Mouse (Mus musculus): Measurements from ENCODE around the gene Chrna4. TPM values are rescaled to one million over a fixed set of nuclear protein-coding genes. Genes with fewer than 3 reads are reported as not detected.
A peak's percentile ranks its signal among the peaks of the same experiment; 100 is the strongest.

Gene Chrna4
- polyA plus RNA-seq, 1 experiment from 2014 or later, result 1.2 TPM

- no peak overlapping the region for H3K9ac ChIP-seq (ENCODE audit: low read depth, low read length)
- H3K27me3 ChIP-seq (replicated peaks; ENCODE audit: control insufficient read depth, insufficient read depth, low read length), result no peaks in the 10 kb centered on the region
- WGBS, result 70% methylated on average over 7 of the region's 7 CpGs
- H3K4me1 ChIP-seq (replicated peaks; ENCODE audit: control insufficient read depth, insufficient read depth, low read length), result no peaks in the 10 kb centered on the region
- H3K36me3 ChIP-seq (ENCODE audit: control insufficient read depth, insufficient read depth, low read length), result no peaks in the 10 kb centered on the region
- no peaks in the 10 kb centered on the region for H3K9me3 ChIP-seq (ENCODE audit: control insufficient read depth, low read length)
- H3K4me3 ChIP-seq (ENCODE audit: low read depth, low read length), result no peak overlapping the region
- DNase-seq (ENCODE audit: low spot score), result no peak
- no peak overlapping the region for H3K27ac ChIP-seq (ENCODE audit: low read depth, low read length)
- H3K4me2 ChIP-seq, result no peak overlapping the region
- no peak for ATAC-seq (replicated peaks; ENCODE audit: low FRiP score)
These were observed 5.1 kb upstream of the Chrna4 start for GRCm38 (mm10) chr2:181048252-181048945.

DNA sequence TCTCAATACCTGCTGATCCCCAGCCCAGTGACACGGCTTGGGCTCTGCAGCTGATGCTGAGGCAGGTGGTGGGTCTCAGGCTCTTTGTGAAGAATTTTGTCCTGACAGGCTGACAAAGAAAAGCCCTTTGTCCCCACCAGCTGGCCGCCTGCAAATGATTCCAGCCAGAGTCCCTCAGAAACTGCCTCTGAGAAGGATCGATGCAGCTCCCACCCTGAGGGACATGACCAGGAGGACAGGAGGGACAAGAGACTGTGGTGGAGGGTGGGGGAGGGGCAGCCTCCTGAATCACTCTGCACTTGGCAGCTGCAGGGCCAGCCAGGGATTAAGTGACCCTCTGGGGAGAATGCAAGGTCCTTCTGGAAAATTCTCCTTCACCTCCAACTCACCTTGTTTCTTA is 655 bp upstream of the Chrna4 start:
- Histone ChIP-seq H3K4me1 (replicated peaks; ENCODE audit: control insufficient read depth, insufficient read depth, low read length) (no peaks in the 10 kb centered on the region), H3K27ac (ENCODE audit: low read depth, low read length) (no peak overlapping the region), H3K27me3 (replicated peaks; ENCODE audit: control insufficient read depth, insufficient read depth, low read length) (peaks cover 31% of the 10 kb centered on the region), H3K36me3 (ENCODE audit: control insufficient read depth, insufficient read depth, low read length) (no peaks in the 10 kb centered on the region), H3K9me3 (ENCODE audit: control insufficient read depth, low read length) (no peaks in the 10 kb centered on the region), H3K4me3 (ENCODE audit: low read depth, low read length) (no peak overlapping the region), H3K4me2 (no peak overlapping the region), H3K9ac (ENCODE audit: low read depth, low read length) (no peak overlapping the region)
- 28% methylated on average over 3 of the region's 3 CpGs for WGBS
- DNase-seq (ENCODE audit: low spot score) (no peak), ATAC-seq (replicated peaks; ENCODE audit: low FRiP score) (no peak)

- no peaks in the 10 kb centered on the region for H3K36me3 ChIP-seq (ENCODE audit: control insufficient read depth, insufficient read depth, low read length)
- ATAC-seq (replicated peaks; ENCODE audit: low FRiP score), result no peak
- H3K4me1 ChIP-seq (replicated peaks; ENCODE audit: control insufficient read depth, insufficient read depth, low read length), result no peaks in the 10 kb centered on the region
- H3K9ac ChIP-seq (ENCODE audit: low read depth, low read length), result no peak overlapping the region
- no peak overlapping the region for H3K4me3 ChIP-seq (ENCODE audit: low read depth, low read length)
- H3K27me3 ChIP-seq (replicated peaks; ENCODE audit: control insufficient read depth, insufficient read depth, low read length), result peaks cover 48% of the 10 kb centered on the region
- no peak for DNase-seq (ENCODE audit: low spot score)
- no peak overlapping the region for H3K4me2 ChIP-seq
- H3K9me3 ChIP-seq (ENCODE audit: control insufficient read depth, low read length), result no peaks in the 10 kb centered on the region
- H3K27ac ChIP-seq (ENCODE audit: low read depth, low read length), result no peak overlapping the region
These were observed 970 bp downstream of the Chrna4 start for GRCm38 (mm10) chr2:181042376-181042775.

- Histone ChIP-seq H3K9ac (ENCODE audit: low read depth, low read length) (no peak overlapping the region), H3K9me3 (ENCODE audit: control insufficient read depth, low read length) (no peaks in the 10 kb centered on the region), H3K27me3 (replicated peaks; ENCODE audit: control insufficient read depth, insufficient read depth, low read length) (peaks cover 52% of the 10 kb centered on the region), H3K4me2 (no peak overlapping the region), H3K4me3 (ENCODE audit: low read depth, low read length) (no peak overlapping the region), H3K27ac (ENCODE audit: low read depth, low read length) (no peak overlapping the region), H3K36me3 (ENCODE audit: control insufficient read depth, insufficient read depth, low read length) (no peaks in the 10 kb centered on the region), H3K4me1 (replicated peaks; ENCODE audit: control insufficient read depth, insufficient read depth, low read length) (no peaks in the 10 kb centered on the region)
- DNase-seq (ENCODE audit: low spot score), result no peak
- no peak for ATAC-seq (replicated peaks; ENCODE audit: low FRiP score)
- 17% methylated on average over 7 of the region's 7 CpGs for WGBS
These were observed 1.4 kb downstream of the Chrna4 start for GRCm38 (mm10) chr2:181041941-181042340.

DNA sequence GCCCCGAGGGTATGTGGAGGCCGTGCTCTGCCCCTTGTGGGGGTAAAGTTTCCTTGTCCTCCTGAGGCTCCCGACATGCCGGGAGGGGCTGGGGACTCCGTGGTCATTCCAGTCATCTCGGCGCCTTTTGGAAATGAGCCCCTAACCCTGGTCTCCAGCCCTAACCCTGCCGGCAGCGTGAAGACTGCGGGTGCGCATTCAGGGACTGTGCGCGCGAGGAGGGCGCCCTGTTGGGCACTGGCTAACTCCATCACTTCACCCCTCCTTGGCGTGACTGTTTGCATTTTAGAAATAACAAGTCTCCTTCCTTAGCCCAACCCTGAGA is 4.0 kb downstream of the Chrna4 start:
- no peak for DNase-seq (ENCODE audit: low spot score)
- Histone ChIP-seq H3K9ac (ENCODE audit: low read depth, low read length) (no peak overlapping the region), H3K4me3 (ENCODE audit: low read depth, low read length) (peak overlapping the region; percentile 50), H3K9me3 (ENCODE audit: control insufficient read depth, low read length) (no peaks in the 10 kb centered on the region), H3K4me2 (peak overlapping the region; percentile 71), H3K36me3 (ENCODE audit: control insufficient read depth, insufficient read depth, low read length) (no peaks in the 10 kb centered on the region), H3K27me3 (replicated peaks; ENCODE audit: control insufficient read depth, insufficient read depth, low read length) (peaks cover 64% of the 10 kb centered on the region), H3K27ac (ENCODE audit: low read depth, low read length) (no peak overlapping the region), H3K4me1 (replicated peaks; ENCODE audit: control insufficient read depth, insufficient read depth, low read length) (no peaks in the 10 kb centered on the region)
- 2% methylated on average over 16 of the region's 16 CpGs for WGBS
- ATAC-seq (replicated peaks; ENCODE audit: low FRiP score), result no peak

DNA sequence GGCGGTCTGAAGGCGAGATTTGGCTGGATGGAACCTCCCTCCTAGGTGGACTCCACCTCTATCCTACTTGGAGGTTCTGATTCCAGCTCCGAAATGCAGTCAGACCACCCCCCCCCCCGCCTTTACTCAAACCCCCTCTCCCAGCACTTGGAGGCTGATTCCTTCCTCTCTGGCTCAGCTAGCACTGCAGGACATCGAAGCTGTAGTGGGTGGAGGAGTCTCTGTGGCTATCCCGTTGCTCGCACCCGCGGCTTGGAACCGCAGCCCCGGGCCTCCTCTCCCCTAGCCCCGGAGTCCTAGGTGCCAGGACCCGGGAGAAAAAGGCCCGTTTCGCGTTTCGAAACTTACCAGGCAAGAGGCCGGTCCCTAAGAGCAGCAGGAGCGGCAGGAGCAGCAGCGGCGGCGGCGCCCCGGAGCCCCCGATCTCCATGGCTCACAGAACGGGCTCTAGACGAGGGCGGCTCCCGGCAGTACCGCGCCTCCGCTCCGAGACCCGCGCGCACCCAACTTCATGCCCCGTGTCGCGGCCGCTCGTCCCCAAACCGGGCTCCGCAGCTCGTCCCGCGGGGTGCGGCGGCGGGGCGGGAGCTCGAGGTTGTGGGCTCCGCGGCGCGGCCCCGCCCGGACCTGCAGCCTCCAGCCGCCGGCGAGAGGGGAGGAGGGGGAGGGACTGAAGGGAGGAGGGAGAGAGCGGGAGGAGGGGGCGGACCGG is 4.5 kb downstream of the Chrna4 start:
- 2% methylated on average over 52 of the region's 63 CpGs for WGBS
- H3K4me1 ChIP-seq (replicated peaks; ENCODE audit: control insufficient read depth, insufficient read depth, low read length), result no peaks in the 10 kb centered on the region
- H3K9ac ChIP-seq (ENCODE audit: low read depth, low read length), result no peak overlapping the region; the same call in 1 of the 2 replicates
- peak overlapping the region; percentile 50 for H3K4me3 ChIP-seq (ENCODE audit: low read depth, low read length)
- H3K36me3 ChIP-seq (ENCODE audit: control insufficient read depth, insufficient read depth, low read length), result no peaks in the 10 kb centered on the region
- H3K27ac ChIP-seq (ENCODE audit: low read depth, low read length), result no peak overlapping the region
- peak overlapping the region; percentile 71 for H3K4me2 ChIP-seq
- peaks cover 65% of the 10 kb centered on the region for H3K27me3 ChIP-seq (replicated peaks; ENCODE audit: control insufficient read depth, insufficient read depth, low read length)
- no peaks in the 10 kb centered on the region for H3K9me3 ChIP-seq (ENCODE audit: control insufficient read depth, low read length)
- DNase-seq (ENCODE audit: low spot score) (peak; percentile 50), ATAC-seq (replicated peaks; ENCODE audit: low FRiP score) (no peak)

- ATAC-seq (replicated peaks; ENCODE audit: low FRiP score) (no peak), DNase-seq (ENCODE audit: low spot score) (no peak)
- no peak overlapping the region for H3K9ac ChIP-seq (ENCODE audit: low read depth, low read length)
- 54% methylated on average over 6 of the region's 6 CpGs for WGBS
- no peak overlapping the region for H3K4me2 ChIP-seq
- H3K27me3 ChIP-seq (replicated peaks; ENCODE audit: control insufficient read depth, insufficient read depth, low read length), result peaks cover 64% of the 10 kb centered on the region
- no peak overlapping the region for H3K4me3 ChIP-seq (ENCODE audit: low read depth, low read length)
- no peaks in the 10 kb centered on the region for H3K9me3 ChIP-seq (ENCODE audit: control insufficient read depth, low read length)
- no peak overlapping the region for H3K27ac ChIP-seq (ENCODE audit: low read depth, low read length)
- H3K4me1 ChIP-seq (replicated peaks; ENCODE audit: control insufficient read depth, insufficient read depth, low read length), result no peaks in the 10 kb centered on the region
- no peaks in the 10 kb centered on the region for H3K36me3 ChIP-seq (ENCODE audit: control insufficient read depth, insufficient read depth, low read length)
These were observed 6.8 kb downstream of the Chrna4 start for GRCm38 (mm10) chr2:181036561-181036960.

DNA sequence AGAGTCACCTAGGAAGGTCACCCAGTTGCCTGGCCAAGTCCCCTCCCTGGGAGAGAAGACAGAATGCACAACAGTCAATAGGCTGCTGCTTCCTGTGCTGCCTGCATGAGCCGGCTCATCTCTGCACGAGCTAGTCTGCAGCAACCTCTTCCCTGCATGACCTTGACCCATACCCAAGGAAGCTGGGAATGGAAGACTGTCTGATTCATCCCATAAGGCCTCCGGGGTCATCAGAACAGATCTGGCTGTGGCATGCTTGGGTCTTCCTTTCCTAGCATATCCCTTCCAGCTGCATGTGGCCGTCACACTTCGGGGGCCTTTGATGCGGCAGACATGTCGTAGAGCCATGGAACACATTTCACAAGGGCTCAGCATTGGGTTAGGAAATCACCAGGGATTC is 8.2 kb downstream of the Chrna4 start:
- no peak overlapping the region for H3K4me2 ChIP-seq
- no peak overlapping the region for H3K4me3 ChIP-seq (ENCODE audit: low read depth, low read length)
- ATAC-seq (replicated peaks; ENCODE audit: low FRiP score), result no peak
- no peak overlapping the region for H3K9ac ChIP-seq (ENCODE audit: low read depth, low read length)
- H3K4me1 ChIP-seq (replicated peaks; ENCODE audit: control insufficient read depth, insufficient read depth, low read length), result no peaks in the 10 kb centered on the region
- H3K27me3 ChIP-seq (replicated peaks; ENCODE audit: control insufficient read depth, insufficient read depth, low read length), result peaks cover 50% of the 10 kb centered on the region
- H3K36me3 ChIP-seq (ENCODE audit: control insufficient read depth, insufficient read depth, low read length), result no peaks in the 10 kb centered on the region
- WGBS, result 72% methylated on average over 7 of the region's 7 CpGs
- H3K9me3 ChIP-seq (ENCODE audit: control insufficient read depth, low read length), result no peaks in the 10 kb centered on the region
- H3K27ac ChIP-seq (ENCODE audit: low read depth, low read length), result no peak overlapping the region
- DNase-seq (ENCODE audit: low spot score), result no peak

DNA sequence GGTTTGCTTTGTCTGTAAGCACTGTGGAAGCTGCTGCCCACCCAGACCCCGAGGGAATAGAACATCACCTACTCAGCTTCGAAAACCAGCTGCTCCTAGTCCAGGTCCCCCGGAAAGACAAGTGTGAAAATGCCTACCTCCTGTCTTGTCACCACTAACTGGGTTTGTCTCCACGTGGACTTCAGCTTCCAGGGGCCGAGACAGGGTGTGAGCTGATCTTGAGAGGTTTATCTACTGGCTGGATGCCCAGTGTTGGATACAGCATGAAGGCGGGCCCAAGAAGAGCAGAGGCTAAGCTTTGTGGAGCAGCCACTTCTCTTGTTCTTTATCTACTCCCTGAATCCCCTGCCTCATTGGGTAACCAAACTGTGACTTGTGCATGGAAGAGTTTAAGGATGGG is 10.0 kb downstream of the Chrna4 start:
- H3K9ac ChIP-seq (ENCODE audit: low read depth, low read length), result no peak overlapping the region
- no peak overlapping the region for H3K27ac ChIP-seq (ENCODE audit: low read depth, low read length)
- DNase-seq (ENCODE audit: low spot score), result no peak
- no peak overlapping the region for H3K4me3 ChIP-seq (ENCODE audit: low read depth, low read length)
- no peak for ATAC-seq (replicated peaks; ENCODE audit: low FRiP score)
- no peaks in the 10 kb centered on the region for H3K9me3 ChIP-seq (ENCODE audit: control insufficient read depth, low read length)
- no peak overlapping the region for H3K4me2 ChIP-seq
- H3K4me1 ChIP-seq (replicated peaks; ENCODE audit: control insufficient read depth, insufficient read depth, low read length), result no peaks in the 10 kb centered on the region
- WGBS, result 54% methylated on average over 6 of the region's 6 CpGs
- H3K36me3 ChIP-seq (ENCODE audit: control insufficient read depth, insufficient read depth, low read length), result no peaks in the 10 kb centered on the region
- H3K27me3 ChIP-seq (replicated peaks; ENCODE audit: control insufficient read depth, insufficient read depth, low read length), result peaks cover 31% of the 10 kb centered on the region

Measured in liver, embryonic 11.5 days (tissue).